Mouse (Mus musculus) bone marrow, adult 2 months (tissue): ENCODE results near the gene Erf. TPM values are rescaled to one million over a fixed set of nuclear protein-coding genes. Genes with fewer than 3 reads are reported as not detected.

Source experiments
- H3K27ac ChIP-seq: fragments of 200-500 bp; 2 replicates; pipeline ENCODE4 v1.5.1; 2012; ENCODE audit warnings: low read depth, mild to moderate bottlenecking, control low read depth, inconsistent platforms, low read length; ENCODE audit not compliant: control insufficient read depth, poor library complexity, insufficient read depth
- H3K4me1 ChIP-seq: fragments of 200-500 bp; 2 replicates; pipeline ENCODE4 v1.6.1; 2011; ENCODE audit warnings: low read length; ENCODE audit not compliant: control insufficient read depth, insufficient read depth
- H3K4me3 ChIP-seq: fragments of 200-500 bp; replicated peaks from 2 replicates; pipeline ENCODE3; 2011; ENCODE audit warnings: mild to moderate bottlenecking, low read depth, low read length, control low read depth; ENCODE audit not compliant: control insufficient read depth
- CTCF ChIP-seq: fragments of 200-500 bp; IDR thresholded peaks from 2 replicates; pipeline ENCODE4 v1.5.1; 2011; ENCODE audit warnings: low read length, control low read depth; ENCODE audit not compliant: control insufficient read depth, insufficient read depth
- POLR2A ChIP-seq: fragments of 200-500 bp; IDR thresholded peaks from 2 replicates; pipeline ENCODE4 v1.6.1; 2011; ENCODE audit warnings: low read depth, mild to moderate bottlenecking, control low read depth, low read length, borderline replicate concordance; ENCODE audit not compliant: control insufficient read depth
- WGBS: fragments of 180-500 bp; shearing (Covaris S2); methylation state at CpG from one replicate; pipeline ENCODE4 v1.1.7; 2018; 5-methylcytosine and 5-hydroxymethylcytosine counted together
- polyA plus RNA-seq: library from polyadenylated mRNA; stranded (reverse); fragments of >200 nt; gene quantifications from 2 replicates; pipeline ENCODE4 v1.2.4, GENCODE M21; 2011; ENCODE audit warnings: low replicate concordance; ENCODE audit not compliant: missing spikeins, insufficient read depth, insufficient read length

The Erf gene
- polyA plus RNA-seq, 1 experiment, result 14.6 TPM

DNA sequence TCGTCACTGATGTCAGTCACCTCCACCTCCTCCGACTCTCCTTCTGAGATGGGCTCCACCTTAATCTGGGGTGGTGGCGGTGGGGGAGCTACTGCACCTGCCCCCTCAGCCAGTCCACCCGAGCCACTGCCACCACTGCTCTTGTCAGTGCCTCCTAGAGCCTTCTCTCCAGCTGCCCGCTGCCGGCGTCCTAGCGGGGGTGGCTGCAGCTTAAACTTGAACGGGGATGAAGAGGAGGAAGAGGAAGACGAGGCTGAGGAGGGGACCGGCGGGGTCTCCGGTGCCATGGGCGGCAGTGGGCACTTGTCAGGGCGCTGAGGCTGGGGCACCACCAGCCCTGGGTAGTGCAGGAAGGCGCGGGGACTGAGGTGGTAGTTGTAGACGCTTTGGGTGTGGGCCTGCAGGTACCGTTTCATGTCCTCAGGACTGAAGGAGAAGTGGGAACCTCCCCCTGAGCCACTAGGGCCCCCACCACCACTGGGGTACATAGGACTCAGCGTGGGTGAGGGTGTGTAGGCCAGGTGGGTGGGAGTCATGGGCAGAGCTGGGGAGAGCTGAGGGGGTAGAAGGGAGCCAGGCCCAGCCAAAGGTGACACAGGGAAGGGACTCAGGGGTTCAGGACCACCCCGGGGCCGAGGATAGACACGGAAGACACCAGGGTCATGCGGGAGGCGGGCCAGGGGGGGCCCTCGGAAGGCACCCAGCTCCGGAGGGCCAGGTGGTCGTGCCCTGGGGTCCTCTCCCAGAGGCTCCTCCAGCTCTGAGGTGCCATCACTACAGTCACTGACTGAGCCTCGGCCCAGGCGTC lies 5.8 kb downstream of the Erf start:
- Histone ChIP-seq H3K27ac (no peak overlapping the region; the same call in 1 of the 2 replicates), H3K4me1 (no peaks in the 10 kb centered on the region; the same call in 1 of the 2 replicates), H3K4me3 (no peak overlapping the region)
- no peak for TF ChIP-seq POLR2A
- no peak for TF ChIP-seq CTCF
- WGBS, result 89% methylated on average over 30 of the region's 30 CpGs

DNA sequence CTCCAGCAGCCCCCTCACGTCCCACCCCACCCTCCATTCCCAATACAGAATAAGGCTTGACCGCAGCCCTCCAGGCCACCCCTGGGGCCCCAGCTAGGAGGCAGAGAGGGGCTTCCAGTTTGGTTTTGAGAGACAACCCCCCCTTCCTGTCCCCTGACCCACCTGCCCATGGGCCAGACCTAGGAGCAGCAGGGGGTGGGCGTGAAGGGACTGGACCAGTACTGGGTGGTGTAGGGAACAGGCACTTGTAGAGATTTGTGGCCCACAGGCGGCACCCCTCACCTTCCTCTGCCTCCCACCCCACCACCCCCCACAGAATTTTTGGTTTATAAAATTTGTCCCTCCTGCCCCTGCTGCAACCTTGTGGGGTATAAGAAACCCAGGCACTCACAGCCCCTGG lies 7.2 kb downstream of the Erf start:
- Histone ChIP-seq H3K4me1 (no peaks in the 10 kb centered on the region; the same call in 1 of the 2 replicates), H3K27ac (no peak overlapping the region), H3K4me3 (no peak overlapping the region)
- WGBS, result 89% methylated on average over 4 of the region's 4 CpGs
- no peak for TF ChIP-seq CTCF
- TF ChIP-seq POLR2A, result no peak

DNA sequence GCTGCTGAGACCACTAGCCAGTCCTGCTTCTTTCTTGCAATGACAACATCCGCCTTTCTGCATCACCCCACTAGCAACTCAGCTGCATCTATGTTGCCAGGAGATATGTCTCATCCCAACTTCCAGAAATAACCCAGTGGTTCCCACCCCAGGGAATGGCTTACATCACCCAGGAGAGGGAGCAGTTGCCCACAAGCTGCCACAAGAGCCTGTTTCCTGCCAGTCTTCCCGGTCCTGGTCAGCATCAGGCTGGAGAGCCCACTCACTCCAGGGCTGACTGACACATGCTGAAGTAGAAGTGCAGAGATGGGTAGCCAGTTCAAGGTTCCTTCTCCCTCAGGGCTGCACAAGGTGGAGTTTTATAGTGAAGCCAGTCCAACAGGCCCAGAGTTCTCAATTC lies 9.5 kb downstream of the Erf start:
- WGBS, result 50% methylated on average over 2 of the region's 2 CpGs
- Histone ChIP-seq H3K4me3 (no peak overlapping the region), H3K27ac (no peak overlapping the region), H3K4me1 (peaks cover 2% of the 10 kb centered on the region; the same call in 1 of the 2 replicates)
- no peak for TF ChIP-seq POLR2A
- no peak for TF ChIP-seq CTCF

DNA sequence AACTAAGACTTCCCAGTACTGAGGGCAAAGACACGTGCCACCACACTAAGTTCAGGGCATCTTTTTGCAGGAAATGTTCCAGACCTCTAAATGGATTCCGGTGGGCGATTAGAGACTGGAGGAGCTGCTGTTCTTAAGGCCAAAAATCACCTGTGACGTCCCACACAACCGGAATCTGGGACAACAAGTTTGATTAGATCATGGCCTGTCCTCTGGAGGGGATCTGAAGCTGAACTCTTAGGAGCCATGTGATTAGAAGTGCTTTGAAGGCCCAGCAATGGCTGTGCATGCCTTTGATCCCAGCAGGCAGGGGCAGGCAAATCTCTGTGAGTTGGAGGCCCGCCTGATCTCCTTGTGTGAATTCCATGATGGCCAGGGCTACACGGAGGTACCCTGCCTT lies 9.9 kb downstream of the Erf start:
- H3K27ac ChIP-seq, result no peak overlapping the region

DNA sequence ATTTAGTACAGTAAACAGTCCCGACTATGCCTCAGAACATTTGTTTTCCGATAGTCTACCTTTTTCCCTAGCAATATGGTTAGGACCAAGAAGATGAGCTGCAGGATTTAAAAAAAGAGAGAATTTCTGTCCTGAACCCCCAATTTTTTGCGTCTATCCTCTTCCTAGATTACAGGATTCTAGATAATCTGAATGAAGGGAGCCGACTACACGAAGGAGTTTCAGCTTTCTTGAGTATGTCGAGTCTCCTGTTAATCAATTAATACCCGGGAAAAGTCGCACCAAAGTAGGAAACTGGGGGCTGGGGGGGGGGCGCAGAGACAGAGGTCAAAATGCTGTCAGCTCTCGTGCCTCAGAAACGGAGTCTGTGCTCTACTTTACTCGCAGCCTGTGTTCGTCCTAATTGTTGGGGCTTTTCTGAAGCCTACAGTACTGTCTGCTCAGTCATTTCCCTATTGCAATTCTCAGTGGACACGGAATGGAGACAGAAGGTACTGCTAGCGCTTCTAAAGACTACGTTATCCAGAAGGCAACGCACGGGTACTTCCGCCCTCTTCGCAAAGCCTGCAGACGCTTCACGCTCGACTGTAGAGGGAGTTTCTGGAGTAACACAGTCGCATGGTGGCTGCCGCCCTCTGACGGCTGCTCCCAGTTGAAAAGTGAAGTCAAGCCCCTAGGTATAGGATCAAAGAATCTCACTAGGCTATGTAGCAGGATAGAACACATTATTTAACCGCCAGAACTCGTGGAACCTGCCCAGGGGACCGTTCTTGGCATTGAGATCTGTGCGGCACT lies 11.5 kb downstream of the Erf start:
- WGBS, result 2% methylated on average over 30 of the region's 30 CpGs
- peak overlapping the region; percentile 43 for H3K4me3 ChIP-seq
- H3K27ac ChIP-seq, result peak overlapping the region; percentile 79
- H3K4me1 ChIP-seq, result peaks cover 2% of the 10 kb centered on the region; the same call in 1 of the 2 replicates
- TF ChIP-seq CTCF (peak; percentile 73), POLR2A (peak; percentile 26; the same call in 1 of the 2 replicates)

More for the DNA sequence above, 9.9 kb downstream of the Erf start:
- Histone ChIP-seq H3K4me1 (peaks cover 2% of the 10 kb centered on the region; the same call in 1 of the 2 replicates), H3K4me3 (no peak overlapping the region)
- WGBS, result 83% methylated on average over 7 of the region's 7 CpGs
- TF ChIP-seq POLR2A, result no peak
- TF ChIP-seq CTCF, result no peak

DNA sequence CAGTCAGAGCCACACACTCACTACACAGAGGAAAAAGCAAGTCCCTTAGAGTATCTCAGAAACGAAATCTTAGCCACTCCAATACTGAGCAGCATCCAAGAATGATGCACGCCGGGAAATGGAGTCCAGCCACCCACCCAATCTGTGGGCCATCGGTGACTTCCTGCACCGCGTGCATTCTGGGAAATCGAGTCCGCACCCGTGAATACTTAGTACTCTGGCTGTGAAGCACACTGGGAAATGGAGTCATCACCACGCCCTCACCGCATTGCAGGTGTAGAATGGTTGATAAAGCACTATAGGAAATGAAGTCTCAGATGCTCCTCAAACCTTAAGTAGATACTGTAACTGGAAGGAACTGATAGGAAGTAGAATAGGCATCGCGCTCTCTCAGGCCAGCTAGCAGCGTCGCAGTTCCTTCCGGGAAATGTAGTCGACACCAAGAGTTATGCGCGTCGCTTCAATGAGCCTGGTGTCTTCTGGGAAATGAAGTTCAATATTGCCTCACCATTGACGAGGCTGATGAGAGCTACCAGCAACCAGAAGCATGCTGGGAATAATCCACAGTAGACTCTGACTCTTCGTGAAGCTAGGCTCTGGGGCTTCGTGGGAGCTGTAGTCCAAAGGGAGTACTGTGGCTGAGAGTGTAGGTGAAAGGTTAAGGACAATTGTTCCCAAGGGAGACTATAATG lies 12.4 kb downstream of the Erf start:
- Histone ChIP-seq H3K4me3 (peak overlapping the region; percentile 72), H3K4me1 (peaks cover 2% of the 10 kb centered on the region; the same call in 1 of the 2 replicates), H3K27ac (peak overlapping the region; percentile 53)
- TF ChIP-seq POLR2A (no peak), CTCF (no peak)
- whole genome bisulfite sequencing, result under 1% methylated on average over 23 of the region's 23 CpGs

DNA sequence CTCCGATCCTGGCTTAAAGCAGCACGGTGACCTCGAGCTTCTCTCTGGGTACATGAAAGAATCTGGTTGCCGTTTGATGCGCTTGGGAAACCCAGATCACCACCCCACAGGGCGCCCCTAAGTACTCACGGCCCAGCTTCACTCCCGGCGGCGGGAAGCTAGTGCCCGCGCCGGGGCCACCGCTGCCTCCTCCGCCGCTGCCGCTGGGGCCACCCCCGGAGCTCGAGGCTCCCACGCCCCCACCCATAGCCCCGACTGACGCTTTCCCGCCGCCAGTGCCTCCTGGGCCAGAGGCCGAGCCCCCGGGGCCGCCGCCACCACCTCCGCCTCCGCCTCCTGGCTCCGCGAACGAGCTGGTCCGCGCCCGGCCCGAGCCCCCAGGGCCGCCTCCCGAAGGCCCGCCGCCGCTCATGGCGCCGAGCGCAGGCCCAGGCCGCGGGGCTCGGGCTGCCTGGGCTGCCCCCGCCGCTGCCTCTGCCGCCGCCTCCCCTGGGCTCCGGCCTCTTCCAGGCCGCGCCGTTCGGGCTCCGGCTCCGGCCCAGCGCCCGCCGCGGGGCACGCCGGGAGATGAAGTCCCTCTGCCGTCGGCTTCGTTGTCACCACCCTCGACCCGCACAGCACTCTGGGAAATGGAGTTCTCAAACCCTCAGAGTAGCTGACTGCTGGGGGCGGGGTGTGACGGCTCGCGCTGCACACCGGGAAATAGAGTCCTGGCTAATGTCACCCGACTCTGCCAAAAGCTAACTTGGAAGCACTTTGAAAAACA lies 13.1 kb downstream of the Erf start, which contains the start of gene Gsk3a:
TSS of gene Gsk3a (minus strand) at position 603 of the 766 bp plus-strand sequence.
- Histone ChIP-seq H3K4me3 (peak within 1 kb of the TSS; percentile 84), H3K4me1 (peaks cover 2% of the 10 kb centered on the region; the same call in 1 of the 2 replicates), H3K27ac (peak within 1 kb of the TSS; percentile 78)
- peak; percentile 63; the same call in 1 of the 2 replicates for TF ChIP-seq POLR2A
- no peak for TF ChIP-seq CTCF
- under 1% methylated on average over 75 of the region's 76 CpGs for WGBS
